ENCODE assay signal across 8 mouse cellular contexts in genomic region chr11:95777323-95778297, GRCm38 (mm10). TPM values are rescaled to one million over a fixed set of nuclear protein-coding genes. Genes with fewer than 3 reads are reported as not detected.
A peak's percentile ranks its signal among the peaks of the same experiment; 100 is the strongest.
DNase-seq lines count a peak whose midpoint lies in the region; TF ChIP-seq lines count a peak whose summit lies in the region.

No protein-coding gene starts in this region.

- no peaks in the 10 kb centered on the region for H3K9me3 ChIP-seq in forebrain, embryonic 10.5 days

- no peak for TF ChIP-seq CTCF in C2C12 (IDR thresholded peaks at IDR 0.05; ENCODE audit: control insufficient read depth, insufficient read depth, insufficient read length)

- H3K27me3 ChIP-seq in C2C12 (ENCODE audit: control insufficient read depth, insufficient read depth, insufficient read length), result no peaks in the 10 kb centered on the region
- H3K27me3 ChIP-seq in forebrain, embryonic 10.5 days (ENCODE audit: poor library complexity, severe bottlenecking), result no peaks in the 10 kb centered on the region

- 85% methylated on average over 17 of the region's 17 CpGs for WGBS in forebrain, embryonic 10.5 days

- H3ac ChIP-seq in C2C12 (ENCODE audit: control insufficient read depth, insufficient read length, low read depth), result peak overlapping the region; percentile 19

- no peaks in the 10 kb centered on the region for H3K36me3 ChIP-seq in C2C12 (ENCODE audit: control insufficient read depth, insufficient read depth)
- H3K36me3 ChIP-seq in forebrain, embryonic 10.5 days (replicated peaks), result peaks cover 11% of the 10 kb centered on the region

- H3K27ac ChIP-seq in forebrain, embryonic 10.5 days, result no peak overlapping the region

- intact Hi-C loops in gastrocnemius, postnatal 14 days (cut with DNase I; ENCODE audit: low total_unique reads), result no loop called here
- intact Hi-C loops in left cerebral cortex, postnatal 25 days (cut with DNase I), result no loop called here

- no peaks in the 10 kb centered on the region for H3K79me2 ChIP-seq in C2C12 (ENCODE audit: control insufficient read depth, insufficient read depth)

- peak; percentile 94 for DNase-seq in adrenal gland, adult 2 months
- peak; percentile 62 for DNase-seq in gastrocnemius, postnatal 14 days
- DNase-seq in kidney, postnatal 36 days, result peak; percentile 51 to 55
- peak; percentile 41 for DNase-seq in ovary, postnatal 14 days (ENCODE audit: low spot score)
- DNase-seq in forebrain, embryonic 10.5 days (ENCODE audit: extremely low spot score, low spot score), result no peak
- DNase-seq in left cerebral cortex, postnatal 25 days (ENCODE audit: low spot score in 2 of 2), result no peak
- DNase-seq in embryo, embryonic 9.5 days (ENCODE audit: extremely low spot score), result no peak

- H3K4me1 ChIP-seq in forebrain, embryonic 10.5 days, result no peaks in the 10 kb centered on the region

- no peaks in the 10 kb centered on the region for H3K79me3 ChIP-seq in C2C12 (ENCODE audit: low read depth)

- H3K4me3 ChIP-seq in C2C12 (ENCODE audit: insufficient read depth, poor library complexity, severe bottlenecking), result no peak overlapping the region
- H3K4me3 ChIP-seq in forebrain, embryonic 10.5 days, result no peak overlapping the region

TF ChIP-seq in C2C12, 6 proteins besides CTCF, POLR2A, EP300 and RAD21:
- TF ChIP-seq FOSL1 (IDR thresholded peaks at IDR 0.05; ENCODE audit: insufficient read depth, low read length, poor library complexity, severe bottlenecking) (peak; percentile 54), MAX (IDR thresholded peaks at IDR 0.05) (peak; percentile 64), MYOD1 (IDR thresholded peaks at IDR 0.05; ENCODE audit: control insufficient read depth, insufficient read length, low read depth) (peak; percentile 36), USF1 (IDR thresholded peaks at IDR 0.05; ENCODE audit: low read depth) (peak; percentile 81), MYOG (IDR thresholded peaks at IDR 0.05; ENCODE audit: control insufficient read depth, extremely low read depth, insufficient read length) (no peak), CEBPB (IDR thresholded peaks at IDR 0.05; ENCODE audit: low read depth) (peak; percentile 93)

RNA-seq across cellular contexts. Expression of gene Phospho1, which starts 46.7 kb away (rescaled TPM):
- 98.3 TPM for polyA plus RNA-seq in C2C12 (2012; fragmentation: generic; extraction: Trizol)
- total RNA-seq in adrenal gland, adult 2 months (2021), result 100 to 1,000 TPM; 179 to 254 TPM
- 431 and 453 TPM in 2 replicates for polyA plus RNA-seq in adrenal gland, adult 2 months (2012; rRNA removed)
- 100 to 1,000 TPM; 148 to 155 TPM for total RNA-seq in gastrocnemius, postnatal 14 days (2021)
- not detected in 2 replicates for polyA plus RNA-seq in forebrain, embryonic 10.5 days (2016; fragmentation: Nextera tagmentation; extraction: Ambion mirVana)
- 10 to 100 TPM; 69.9 to 71.8 TPM for total RNA-seq in left cerebral cortex, postnatal 25 days (2021)

RNA-seq across cellular contexts. Expression of gene B130006D01Rik, which starts 54.2 kb away (rescaled TPM):
- polyA plus RNA-seq in C2C12 (2012; fragmentation: generic; extraction: Trizol), result 0.02 TPM
- total RNA-seq in adrenal gland, adult 2 months (2021), result under 1 TPM; 0.58 to 0.76 TPM
- polyA plus RNA-seq in adrenal gland, adult 2 months (2012; rRNA removed), result 0.07 TPM in 1 of 2 replicates, not detected in the other
- total RNA-seq in gastrocnemius, postnatal 14 days (2021), result under 1 TPM; 0.24 to 0.25 TPM
- 1.4 TPM in 2 replicates for polyA plus RNA-seq in forebrain, embryonic 10.5 days (2016; fragmentation: Nextera tagmentation; extraction: Ambion mirVana)
- 1 to 10 TPM in 1 of 2 experiments, under 1 TPM in 1; 0.73 to 1.9 TPM for total RNA-seq in left cerebral cortex, postnatal 25 days (2021)

RNA-seq across cellular contexts. Expression of gene Gngt2, which starts 59.4 kb away (rescaled TPM):
- 2.7 TPM for polyA plus RNA-seq in C2C12 (2012; fragmentation: generic; extraction: Trizol)
- total RNA-seq in adrenal gland, adult 2 months (2021), result 10 to 100 TPM; 21.4 to 30.4 TPM
- 1.3 and 1.4 TPM in 2 replicates for polyA plus RNA-seq in adrenal gland, adult 2 months (2012; rRNA removed)
- 1 to 10 TPM; 7.1 to 8.1 TPM for total RNA-seq in gastrocnemius, postnatal 14 days (2021)
- polyA plus RNA-seq in forebrain, embryonic 10.5 days (2016; fragmentation: Nextera tagmentation; extraction: Ambion mirVana), result 6.7 and 7.3 TPM in 2 replicates
- total RNA-seq in left cerebral cortex, postnatal 25 days (2021), result 1 to 10 TPM; 2.6 to 3.2 TPM

Comparison
In these comparisons a context has a peak if more than half of its experiments do, and no peak if none do; other contexts are left out.
1. DNase-seq: peak in adrenal gland, adult 2 months (single experiment), gastrocnemius, postnatal 14 days (single experiment), kidney, postnatal 36 days (2 of 2) and ovary, postnatal 14 days (single experiment); none in forebrain, embryonic 10.5 days (single experiment), left cerebral cortex, postnatal 25 days (0 of 2) and embryo, embryonic 9.5 days (single experiment).